Mouse (Mus musculus) forebrain, embryonic 11.5 days (tissue): ENCODE measurements around the gene Ppp1r9a. TPM values are rescaled to one million over a fixed set of nuclear protein-coding genes. Genes with fewer than 3 reads are reported as not detected.

Source experiments
- ATAC-seq: fragments of 200-750 bp; cut with Nextera tagmentation; replicated peaks from 2 replicates; pipeline ENCODE4 v1.8.0; 2017; ENCODE audit warnings: moderate TSS enrichment; ENCODE audit not compliant: low FRiP score
- DNase-seq: peaks from one replicate; pipeline ENCODE4 v3.0.0-alpha.2; 2017; ENCODE audit warnings: low spot score
- H3K27ac ChIP-seq: fragments of 300-500 bp; sonication (generic); 2 replicates; pipeline ENCODE4 v1.5.1; 2014; ENCODE audit warnings: low read depth, low read length
- H3K27me3 ChIP-seq: fragments of 300-500 bp; sonication (generic); 2 replicates; pipeline ENCODE4 v1.6.1; 2014; ENCODE audit warnings: mild to moderate bottlenecking, low read length, mixed read lengths; ENCODE audit not compliant: control insufficient read depth, insufficient read depth
- H3K36me3 ChIP-seq: fragments of 300-500 bp; sonication (generic); 2 replicates; pipeline ENCODE4 v1.6.1; 2014; ENCODE audit warnings: mild to moderate bottlenecking, low read length, moderate library complexity, mixed read lengths; ENCODE audit not compliant: control insufficient read depth, insufficient read depth
- H3K4me1 ChIP-seq: fragments of 300-500 bp; sonication (generic); replicated peaks from 2 replicates; pipeline ENCODE4 v1.6.1; 2014; ENCODE audit warnings: low read length, mixed read lengths; ENCODE audit not compliant: control insufficient read depth, insufficient read depth
- H3K4me2 ChIP-seq: fragments of 300-500 bp; sonication (generic); 2 replicates; pipeline ENCODE4 v1.6.1; 2014; ENCODE audit warnings: low read depth, mild to moderate bottlenecking, low read length, moderate library complexity, mixed read lengths; ENCODE audit not compliant: severe bottlenecking
- H3K4me3 ChIP-seq: fragments of 300-500 bp; sonication (generic); 2 replicates; pipeline ENCODE4 v1.5.1; 2014; ENCODE audit warnings: low read depth, low read length
- H3K9ac ChIP-seq: fragments of 300-500 bp; sonication (generic); 2 replicates; pipeline ENCODE4 v1.6.1; 2014; ENCODE audit warnings: low read length
- H3K9me3 ChIP-seq: fragments of 300-500 bp; sonication (generic); 2 replicates; pipeline ENCODE4 v1.6.1; 2016; ENCODE audit warnings: low read length, mixed read lengths; ENCODE audit not compliant: control insufficient read depth
- WGBS: fragments of 180-500 bp; shearing (Covaris S2); extraction: QIAGEN DNeasy Blood & Tissue Kit; methylation state at CpG from one replicate; pipeline ENCODE4 v1.1.7; 2014; 5-methylcytosine and 5-hydroxymethylcytosine counted together
- polyA plus RNA-seq: library from polyadenylated mRNA; unstranded; fragments of >200 nt; fragmentation: Nextera tagmentation; extraction: Ambion mirVana; gene quantifications from 2 replicates; pipeline ENCODE4 v1.2.1, GENCODE M21; 2014

Ppp1r9a gene
- polyA plus RNA-seq, 1 experiment from 2014 or later = 29.2 TPM

GRCm38 (mm10) chr6:5188938-5189337 lies 286.2 kb downstream of the Ppp1r9a start:
- peaks cover 2% of the 10 kb centered on the region; the same call in 1 of the 2 replicates for H3K4me1 ChIP-seq
- H3K4me2 ChIP-seq = no peak overlapping the region
- H3K27ac ChIP-seq = no peak overlapping the region
- no peaks in the 10 kb centered on the region for H3K27me3 ChIP-seq
- no peak overlapping the region for H3K9ac ChIP-seq
- WGBS = 82% methylated on average over 6 of the region's 6 CpGs
- H3K4me3 ChIP-seq = no peak overlapping the region
- no peaks in the 10 kb centered on the region for H3K36me3 ChIP-seq
- ATAC-seq (no peak), DNase-seq (no peak)
- no peaks in the 10 kb centered on the region for H3K9me3 ChIP-seq

GRCm38 (mm10) chr6:5189507-5189906 lies 286.8 kb downstream of the Ppp1r9a start:
- no peaks in the 10 kb centered on the region for H3K9me3 ChIP-seq
- no peaks in the 10 kb centered on the region for H3K36me3 ChIP-seq
- no peak overlapping the region for H3K27ac ChIP-seq
- DNase-seq (no peak), ATAC-seq (no peak)
- no peaks in the 10 kb centered on the region for H3K27me3 ChIP-seq
- H3K4me2 ChIP-seq = no peak overlapping the region
- no peak overlapping the region for H3K4me3 ChIP-seq
- WGBS = 88% methylated on average over 4 of the region's 4 CpGs
- H3K9ac ChIP-seq = no peak overlapping the region
- H3K4me1 ChIP-seq = peaks cover 2% of the 10 kb centered on the region; the same call in 1 of the 2 replicates

DNA sequence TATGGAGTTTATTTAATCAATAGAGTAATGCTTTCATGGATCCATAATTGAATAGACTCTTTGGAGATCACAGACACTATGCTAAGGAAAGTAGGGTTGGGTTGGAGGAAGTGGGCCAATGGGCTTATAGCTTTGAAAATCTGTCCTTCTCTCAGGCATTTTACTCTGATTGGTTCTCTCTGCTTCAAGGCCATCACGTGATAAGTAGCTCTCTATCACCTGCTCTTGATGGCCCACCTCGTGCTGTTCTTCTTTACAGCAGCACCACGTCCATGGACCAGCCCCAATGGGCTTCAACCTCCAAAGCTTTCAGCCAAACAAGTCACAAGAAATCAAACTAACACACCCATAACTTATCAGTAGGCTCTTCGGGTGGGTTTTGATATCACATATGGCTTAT lies 288.0 kb downstream of the Ppp1r9a start:
- no peak overlapping the region for H3K4me2 ChIP-seq
- WGBS = 84% methylated on average over 4 of the region's 4 CpGs
- no peak for DNase-seq

DNA sequence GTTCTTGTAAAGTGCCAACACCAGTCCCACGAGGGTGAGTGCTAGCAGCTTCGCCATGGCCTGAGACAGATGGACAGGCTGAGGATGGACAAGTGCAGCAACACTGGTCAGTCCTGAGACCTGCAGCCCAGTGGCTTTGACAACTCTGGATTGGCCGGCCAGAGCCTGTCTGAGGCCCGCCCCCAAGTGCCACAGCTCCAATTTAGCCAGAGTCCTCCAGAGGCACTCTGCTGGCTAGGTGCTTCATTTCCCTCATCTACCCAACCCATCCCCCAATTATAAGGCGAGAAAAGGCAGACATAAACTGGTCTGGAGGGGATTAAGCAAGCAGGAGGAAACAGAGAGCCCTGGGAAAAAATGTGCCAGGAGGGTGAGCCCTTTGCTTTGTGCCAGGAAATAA lies 291.0 kb downstream of the Ppp1r9a start, which contains the start of gene Pon1:
Pon1 (minus strand) TSS at position 254 of the 400 bp plus-strand sequence.
- Histone ChIP-seq H3K4me2 (no peak within 1 kb of the TSS), H3K9ac (no peak within 1 kb of the TSS), H3K27ac (no peak within 1 kb of the TSS), H3K4me3 (no peak within 1 kb of the TSS), H3K9me3 (no peaks in the 10 kb centered on the region), H3K27me3 (no peaks in the 10 kb centered on the region), H3K36me3 (no peaks in the 10 kb centered on the region), H3K4me1 (peaks cover 2% of the 10 kb centered on the region; the same call in 1 of the 2 replicates)
- DNase-seq (no peak), ATAC-seq (peak; percentile 36; the same call in 1 of the 2 replicates)
- 38% methylated on average over 5 of the region's 5 CpGs for WGBS

More for the DNA sequence above, 288.0 kb downstream of the Ppp1r9a start:
- Histone ChIP-seq H3K9me3 (no peaks in the 10 kb centered on the region), H3K4me1 (peaks cover 2% of the 10 kb centered on the region; the same call in 1 of the 2 replicates), H3K4me3 (no peak overlapping the region), H3K27me3 (no peaks in the 10 kb centered on the region), H3K9ac (no peak overlapping the region), H3K36me3 (no peaks in the 10 kb centered on the region), H3K27ac (no peak overlapping the region)
- no peak for ATAC-seq

DNA sequence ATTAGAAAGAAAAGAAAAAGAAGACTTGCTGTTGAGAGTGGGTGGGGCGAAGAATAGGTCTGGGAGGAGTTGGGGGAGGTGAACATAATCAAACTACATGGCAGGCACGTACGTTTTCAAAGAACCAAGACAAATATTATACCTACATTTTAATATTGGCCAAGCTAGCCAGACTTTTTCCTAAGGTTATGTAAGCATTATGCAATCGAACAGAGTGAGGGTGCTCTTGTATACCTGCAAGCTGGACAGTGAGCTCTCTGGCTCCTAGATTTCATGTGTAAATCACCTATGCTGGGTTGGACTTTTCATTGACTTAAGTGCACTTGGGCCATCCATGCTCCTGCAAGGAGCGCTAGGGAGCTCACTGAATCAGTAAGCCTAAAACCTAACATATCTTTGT lies 295.9 kb downstream of the Ppp1r9a start:
- no peaks in the 10 kb centered on the region for H3K9me3 ChIP-seq
- no peak for DNase-seq
- H3K4me2 ChIP-seq = no peak overlapping the region
- H3K27ac ChIP-seq = no peak overlapping the region
- peaks cover 2% of the 10 kb centered on the region; the same call in 1 of the 2 replicates for H3K4me1 ChIP-seq
- no peak overlapping the region for H3K9ac ChIP-seq
- H3K27me3 ChIP-seq = no peaks in the 10 kb centered on the region
- ATAC-seq = no peak
- WGBS = 92% methylated on average over 5 of the region's 5 CpGs
- H3K36me3 ChIP-seq = no peaks in the 10 kb centered on the region
- no peak overlapping the region for H3K4me3 ChIP-seq

DNA sequence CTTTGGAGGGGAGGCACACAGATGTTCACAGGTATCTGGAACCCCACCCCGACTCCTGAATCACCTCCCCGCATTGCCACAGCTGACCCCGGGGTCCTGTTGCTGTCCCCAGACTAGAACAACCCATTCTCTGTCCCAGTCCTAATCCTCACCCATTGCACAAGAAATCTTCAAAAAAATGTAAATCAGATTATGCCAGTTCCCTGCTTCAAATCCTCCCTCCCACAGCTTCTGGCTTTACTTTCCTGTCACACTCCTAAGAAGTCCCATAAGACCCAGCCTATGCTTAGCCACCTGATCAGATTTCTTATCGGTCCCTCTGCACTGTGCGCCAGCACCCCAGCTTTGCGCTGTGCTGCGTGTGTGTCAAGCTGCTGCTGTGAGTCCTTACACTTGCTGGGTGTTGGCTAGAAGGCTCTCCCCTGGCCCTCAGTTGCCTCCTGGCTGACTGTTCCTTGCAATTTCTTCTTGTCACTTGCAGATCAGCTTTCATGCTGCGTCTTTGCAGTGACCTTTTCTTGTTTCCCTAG lies 296.7 kb downstream of the Ppp1r9a start:
- ATAC-seq (no peak), DNase-seq (no peak)
- H3K4me1 ChIP-seq = no peaks in the 10 kb centered on the region
- WGBS = 90% methylated on average over 8 of the region's 8 CpGs
- H3K9me3 ChIP-seq = no peaks in the 10 kb centered on the region
- no peak overlapping the region for H3K27ac ChIP-seq
- no peak overlapping the region for H3K4me2 ChIP-seq
- no peak overlapping the region for H3K9ac ChIP-seq
- H3K4me3 ChIP-seq = no peak overlapping the region
- H3K36me3 ChIP-seq = no peaks in the 10 kb centered on the region
- H3K27me3 ChIP-seq = no peaks in the 10 kb centered on the region

GRCm38 (mm10) chr6:5199916-5200315 lies 297.2 kb downstream of the Ppp1r9a start:
- H3K4me1 ChIP-seq = no peaks in the 10 kb centered on the region
- 89% methylated on average over 3 of the region's 3 CpGs for WGBS
- no peaks in the 10 kb centered on the region for H3K36me3 ChIP-seq
- H3K27ac ChIP-seq = no peak overlapping the region
- no peaks in the 10 kb centered on the region for H3K27me3 ChIP-seq
- no peak for DNase-seq
- no peak overlapping the region for H3K4me2 ChIP-seq
- H3K4me3 ChIP-seq = no peak overlapping the region
- ATAC-seq = no peak
- H3K9me3 ChIP-seq = no peaks in the 10 kb centered on the region
- H3K9ac ChIP-seq = no peak overlapping the region

- 89% methylated on average over 2 of the region's 2 CpGs for WGBS
- ATAC-seq = no peak
- Histone ChIP-seq H3K27me3 (no peaks in the 10 kb centered on the region), H3K4me1 (no peaks in the 10 kb centered on the region), H3K9me3 (no peaks in the 10 kb centered on the region), H3K4me2 (no peak overlapping the region), H3K36me3 (no peaks in the 10 kb centered on the region), H3K27ac (no peak overlapping the region), H3K4me3 (no peak overlapping the region), H3K9ac (no peak overlapping the region)
- DNase-seq = no peak
Observed at GRCm38 (mm10) chr6:5207817-5208216, 305.1 kb downstream of the Ppp1r9a start.
